Mouse (Mus musculus) heart, embryonic 12.5 days (tissue): ENCODE data around the gene Madd. TPM values are rescaled to one million over a fixed set of nuclear protein-coding genes. Genes with fewer than 3 reads are reported as not detected.
A peak's percentile ranks its signal among the peaks of the same experiment; 100 is the strongest.

ENCODE experiments used
- ATAC-seq: fragments of 200-750 bp; cut with Nextera tagmentation; 2 replicates; pipeline ENCODE4 v1.8.0; 2017; ENCODE audit warnings: moderate TSS enrichment, moderate library complexity; ENCODE audit not compliant: insufficient number of reproducible peaks, low FRiP score
- H3K27ac ChIP-seq: fragments of 300-500 bp; sonication (generic); 2 replicates; pipeline ENCODE4 v1.5.1; 2016; ENCODE audit warnings: mild to moderate bottlenecking, moderate library complexity; ENCODE audit not compliant: poor library complexity, severe bottlenecking
- H3K27me3 ChIP-seq: fragments of 300-500 bp; sonication (generic); replicated peaks from 2 replicates; pipeline ENCODE4 v1.6.1; 2016; ENCODE audit warnings: mild to moderate bottlenecking, moderate library complexity
- H3K36me3 ChIP-seq: fragments of 300-500 bp; sonication (generic); 2 replicates; pipeline ENCODE4 v1.6.1; 2016; ENCODE audit warnings: mild to moderate bottlenecking, moderate library complexity
- H3K4me1 ChIP-seq: fragments of 300-500 bp; sonication (generic); replicated peaks from 2 replicates; pipeline ENCODE4 v1.6.1; 2016; ENCODE audit warnings: mild to moderate bottlenecking
- H3K4me2 ChIP-seq: fragments of 300-500 bp; sonication (generic); 2 replicates; pipeline ENCODE4 v1.6.1; 2016; ENCODE audit warnings: mild to moderate bottlenecking, moderate library complexity
- H3K4me3 ChIP-seq: fragments of 300-500 bp; sonication (generic); 2 replicates; pipeline ENCODE4 v1.5.1; 2016; ENCODE audit warnings: mild to moderate bottlenecking
- H3K9ac ChIP-seq: fragments of 300-500 bp; sonication (generic); 2 replicates; pipeline ENCODE4 v1.6.1; 2016; ENCODE audit warnings: mild to moderate bottlenecking, moderate library complexity
- H3K9me3 ChIP-seq: fragments of 300-500 bp; sonication (generic); replicated peaks from 2 replicates; pipeline ENCODE4 v1.6.1; 2016; ENCODE audit warnings: mild to moderate bottlenecking, moderate library complexity
- WGBS: fragments of 180-500 bp; shearing (Covaris S2); methylation state at CpG from one replicate; pipeline ENCODE4 v1.1.7; 2016; 5-methylcytosine and 5-hydroxymethylcytosine counted together
- polyA plus RNA-seq: library from polyadenylated mRNA; unstranded; fragments of >200 nt; fragmentation: Nextera tagmentation; extraction: Ambion mirVana; gene quantifications from 2 replicates; pipeline ENCODE4 v1.2.1, GENCODE M21; 2016

The Madd gene
- polyA plus RNA-seq: 6.5 and 7.7 TPM in 2 replicates

GRCm38 (mm10) chr2:91183711-91184405 lies at the start of gene Madd:
Gene Madd, minus strand, starts transcription at chr2:91183837.
- Histone ChIP-seq H3K27ac (peak within 1 kb of the TSS; percentile 42; the same call in 1 of the 2 replicates), H3K36me3 (no peaks in the 10 kb centered on the region), H3K9me3 (no peaks in the 10 kb centered on the region), H3K4me1 (peaks cover 25% of the 10 kb centered on the region), H3K4me2 (peak within 1 kb of the TSS; percentile 94), H3K4me3 (peak within 1 kb of the TSS; percentile 90), H3K27me3 (no peaks in the 10 kb centered on the region), H3K9ac (peak within 1 kb of the TSS; percentile 75)
- 58% methylated on average over 15 of the region's 15 CpGs for WGBS
- no peak for ATAC-seq

- no peak overlapping the region for H3K9ac ChIP-seq
- H3K4me3 ChIP-seq: no peak overlapping the region
- H3K27me3 ChIP-seq: no peaks in the 10 kb centered on the region
- peaks cover 8% of the 10 kb centered on the region; the same call in 1 of the 2 replicates for H3K36me3 ChIP-seq
- 77% methylated on average over 2 of the region's 2 CpGs for WGBS
- H3K4me2 ChIP-seq: no peak overlapping the region
- no peaks in the 10 kb centered on the region for H3K9me3 ChIP-seq
- H3K4me1 ChIP-seq: no peaks in the 10 kb centered on the region
- no peak overlapping the region for H3K27ac ChIP-seq
- no peak for ATAC-seq
These were observed 46.1 kb upstream of the Madd start for GRCm38 (mm10) chr2:91229735-91230134.

- Histone ChIP-seq H3K36me3 (no peaks in the 10 kb centered on the region), H3K4me3 (no peak overlapping the region), H3K27ac (no peak overlapping the region), H3K9me3 (no peaks in the 10 kb centered on the region), H3K9ac (no peak overlapping the region), H3K4me2 (no peak overlapping the region), H3K27me3 (no peaks in the 10 kb centered on the region), H3K4me1 (no peaks in the 10 kb centered on the region)
- WGBS: 66% methylated on average over 2 of the region's 2 CpGs
- no peak for ATAC-seq
These were observed 40.0 kb upstream of the Madd start for GRCm38 (mm10) chr2:91223614-91224013.

GRCm38 (mm10) chr2:91220501-91220900 lies 36.9 kb upstream of the Madd start:
- Histone ChIP-seq H3K4me2 (no peak overlapping the region), H3K27me3 (no peaks in the 10 kb centered on the region), H3K36me3 (peaks cover 5% of the 10 kb centered on the region; the same call in 1 of the 2 replicates), H3K4me1 (no peaks in the 10 kb centered on the region), H3K9me3 (no peaks in the 10 kb centered on the region), H3K4me3 (no peak overlapping the region), H3K27ac (no peak overlapping the region), H3K9ac (no peak overlapping the region)
- 92% methylated on average over 3 of the region's 3 CpGs for WGBS
- no peak for ATAC-seq

GRCm38 (mm10) chr2:91217032-91217431 lies 33.4 kb upstream of the Madd start:
- no peak overlapping the region for H3K9ac ChIP-seq
- H3K4me3 ChIP-seq: no peak overlapping the region
- no peaks in the 10 kb centered on the region for H3K4me1 ChIP-seq
- H3K36me3 ChIP-seq: peaks cover 29% of the 10 kb centered on the region
- no peak overlapping the region for H3K27ac ChIP-seq
- no peaks in the 10 kb centered on the region for H3K27me3 ChIP-seq
- H3K4me2 ChIP-seq: no peak overlapping the region
- 64% methylated on average over 4 of the region's 4 CpGs for WGBS
- H3K9me3 ChIP-seq: no peaks in the 10 kb centered on the region
- ATAC-seq: no peak

- peaks cover 62% of the 10 kb centered on the region for H3K36me3 ChIP-seq
These were observed 29.7 kb upstream of the Madd start for GRCm38 (mm10) chr2:91213311-91213710.

GRCm38 (mm10) chr2:91206254-91206775 lies 22.7 kb upstream of the Madd start:
- no peak for ATAC-seq
- Histone ChIP-seq H3K4me1 (peaks cover 16% of the 10 kb centered on the region), H3K9ac (no peak overlapping the region), H3K4me3 (no peak overlapping the region), H3K27me3 (no peaks in the 10 kb centered on the region), H3K9me3 (no peaks in the 10 kb centered on the region), H3K4me2 (no peak overlapping the region), H3K27ac (no peak overlapping the region), H3K36me3 (peaks cover 60% of the 10 kb centered on the region)
- 88% methylated on average over 9 of the region's 9 CpGs for WGBS

More at GRCm38 (mm10) chr2:91213311-91213710, 29.7 kb upstream of the Madd start:
- Histone ChIP-seq H3K9me3 (no peaks in the 10 kb centered on the region), H3K4me1 (no peaks in the 10 kb centered on the region), H3K4me3 (no peak overlapping the region), H3K27ac (no peak overlapping the region), H3K4me2 (no peak overlapping the region), H3K27me3 (no peaks in the 10 kb centered on the region), H3K9ac (no peak overlapping the region)
- no peak for ATAC-seq

GRCm38 (mm10) chr2:91202972-91203656 lies 19.5 kb upstream of the Madd start:
- 13% methylated on average over 20 of the region's 20 CpGs for WGBS
- H3K9me3 ChIP-seq: no peaks in the 10 kb centered on the region
- H3K27ac ChIP-seq: peak overlapping the region; percentile 95; the same call in 1 of the 2 replicates
- no peak; the same call in 1 of the 2 replicates for ATAC-seq
- H3K4me3 ChIP-seq: peak overlapping the region; percentile 64
- peak overlapping the region; percentile 75 for H3K9ac ChIP-seq
- H3K36me3 ChIP-seq: peaks cover 32% of the 10 kb centered on the region
- H3K4me1 ChIP-seq: peaks cover 16% of the 10 kb centered on the region
- no peaks in the 10 kb centered on the region for H3K27me3 ChIP-seq
- H3K4me2 ChIP-seq: peak overlapping the region; percentile 75

DNA sequence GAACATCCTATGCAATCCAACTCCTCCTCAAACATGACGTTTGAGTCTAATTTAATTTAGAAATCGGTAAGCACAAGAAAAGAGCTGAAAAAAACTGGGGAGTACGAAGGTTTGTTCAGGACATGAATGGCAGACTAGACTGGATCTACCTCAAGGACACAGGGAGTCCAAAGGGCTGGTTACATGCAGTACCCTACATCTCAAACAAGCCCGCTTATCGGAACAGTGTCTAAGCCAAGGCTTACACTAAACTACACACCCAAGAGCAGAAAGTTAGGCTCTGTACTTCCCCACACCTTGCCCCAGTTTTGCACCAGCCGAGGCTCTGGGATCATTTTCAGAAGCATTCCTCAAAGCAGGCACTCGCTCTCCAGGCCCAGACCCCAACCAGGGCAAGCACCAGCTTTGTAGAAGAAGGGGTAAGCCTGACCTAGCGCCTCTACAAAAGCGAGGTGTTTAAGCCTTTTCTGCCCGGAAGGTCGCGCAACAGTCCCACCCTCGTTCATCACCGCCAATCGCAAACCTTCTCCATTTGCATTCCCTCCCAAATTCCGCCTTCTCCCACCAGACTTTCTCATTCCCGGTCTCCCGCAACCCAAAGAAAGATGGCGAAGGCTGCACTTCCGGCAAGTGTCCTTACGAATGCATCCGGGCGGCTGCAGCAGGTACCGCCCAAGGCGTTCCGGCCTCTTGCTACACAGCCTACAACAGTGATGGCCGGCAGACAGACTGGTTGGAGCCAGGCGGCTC lies 18.8 kb upstream of the Madd start, which contains the start of the genes Nr1h3 and Acp2:
Gene Nr1h3, minus strand, starts transcription at position 613 of the 750 bp plus-strand sequence.
Gene Acp2, plus strand, starts transcription at position 664 of the 750 bp plus-strand sequence.
- peaks cover 16% of the 10 kb centered on the region for H3K4me1 ChIP-seq
- peak within 1 kb of the TSS; percentile 75 for H3K4me2 ChIP-seq
- peak within 1 kb of the TSS; percentile 64 for H3K4me3 ChIP-seq
- WGBS: 4% methylated on average over 28 of the region's 28 CpGs
- no peaks in the 10 kb centered on the region for H3K27me3 ChIP-seq
- H3K36me3 ChIP-seq: peaks cover 26% of the 10 kb centered on the region
- H3K9ac ChIP-seq: peak within 1 kb of the TSS; percentile 75
- ATAC-seq: peak; percentile 94
- peak within 1 kb of the TSS; percentile 95 for H3K27ac ChIP-seq
- H3K9me3 ChIP-seq: no peaks in the 10 kb centered on the region

- 77% methylated on average over 3 of the region's 3 CpGs for WGBS
- no peaks in the 10 kb centered on the region for H3K36me3 ChIP-seq
These were observed 15.3 kb upstream of the Madd start for GRCm38 (mm10) chr2:91198888-91199287.

More at GRCm38 (mm10) chr2:91198888-91199287, 15.3 kb upstream of the Madd start:
- Histone ChIP-seq H3K4me3 (no peak overlapping the region), H3K4me1 (peaks cover 21% of the 10 kb centered on the region), H3K9ac (no peak overlapping the region), H3K27me3 (no peaks in the 10 kb centered on the region), H3K9me3 (no peaks in the 10 kb centered on the region), H3K27ac (no peak overlapping the region), H3K4me2 (no peak overlapping the region)
- no peak for ATAC-seq
